Mouse (Mus musculus): ENCODE measurements at regions not wholly inside any gene's neighbourhood (a gene's known extent, or its start where the extent isn't known, plus 50 kb on each side); places are given as distances from the start of the nearest gene placed in this dataset.

- Histone ChIP-seq H3K27ac (ENCODE audit: insufficient read depth, low read depth, low read length) (no peak overlapping the region), H3K4me1 (ENCODE audit: control insufficient read depth, insufficient read depth, low read length) (no peaks in the 10 kb centered on the region), H3K4me3 (ENCODE audit: insufficient read depth, low read length) (no peak overlapping the region)
- no peak for TF ChIP-seq POLR2A (IDR thresholded peaks at IDR 0.05; ENCODE audit: borderline replicate concordance, low read depth, low read length)
- no peak for TF ChIP-seq CTCF (IDR thresholded peaks at IDR 0.05; ENCODE audit: low read depth, low read length)
Measured at GRCm38 (mm10) chr11:112926330-112927025, 144.5 kb downstream of the Sox9 start.

DNA sequence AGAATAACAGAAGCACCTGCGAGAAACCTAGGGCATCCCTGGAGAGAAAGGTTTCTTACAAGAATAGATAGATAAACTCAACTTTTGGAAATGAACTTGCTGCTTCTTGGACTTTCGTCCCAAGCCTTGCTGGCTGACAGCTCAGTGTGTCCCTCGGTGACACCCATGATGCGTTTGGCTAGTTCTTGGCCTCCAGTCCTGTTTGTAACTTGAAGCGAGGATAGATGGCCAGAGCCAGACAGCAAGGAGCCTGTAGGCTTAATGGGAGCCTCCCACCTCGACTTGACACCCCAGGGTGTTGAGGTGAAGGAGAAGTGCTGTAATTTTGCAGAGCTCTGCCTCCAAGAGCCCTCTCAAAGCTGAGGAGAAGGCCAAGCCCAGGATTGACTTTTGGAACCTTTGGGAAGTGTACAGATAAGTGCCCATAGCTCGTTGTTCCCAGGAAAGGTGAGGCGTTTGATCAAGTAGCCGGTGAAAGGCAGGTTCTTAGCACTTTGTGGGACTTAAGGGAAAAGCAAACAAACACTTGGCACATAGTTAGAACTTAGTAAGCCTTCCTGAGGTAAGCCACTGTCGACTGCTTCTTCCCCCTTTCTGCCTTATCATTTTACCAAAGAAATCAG lies 148.3 kb downstream of the Sox9 start:
- TF ChIP-seq POLR2A (IDR thresholded peaks at IDR 0.05; ENCODE audit: borderline replicate concordance, low read depth, low read length) (no peak), CTCF (IDR thresholded peaks at IDR 0.05; ENCODE audit: low read depth, low read length) (no peak)
- Histone ChIP-seq H3K27ac (ENCODE audit: insufficient read depth, low read depth, low read length) (no peak overlapping the region), H3K4me3 (ENCODE audit: insufficient read depth, low read length) (no peak overlapping the region), H3K4me1 (ENCODE audit: control insufficient read depth, insufficient read depth, low read length) (no peaks in the 10 kb centered on the region)

DNA sequence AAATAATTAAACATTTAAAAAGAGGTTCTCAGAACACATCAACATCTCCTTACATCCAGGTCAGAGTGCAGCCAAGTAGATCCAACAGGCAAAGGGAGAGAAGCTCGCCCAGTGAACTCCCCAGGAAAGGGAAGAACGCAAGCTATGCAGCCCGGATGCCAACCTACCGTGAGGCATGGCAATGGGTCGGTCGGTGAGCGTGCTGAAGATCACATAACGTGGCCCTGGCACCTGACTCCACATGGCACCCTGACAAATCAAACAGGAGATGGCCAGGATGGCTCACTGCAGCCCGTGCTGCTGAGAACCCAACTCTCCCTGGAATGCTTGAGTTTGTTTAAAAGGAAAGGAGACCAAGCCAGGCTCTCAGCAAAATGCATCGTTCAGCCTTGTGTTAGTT lies 156.0 kb downstream of the Sox9 start:
- no peak for TF ChIP-seq POLR2A (IDR thresholded peaks at IDR 0.05; ENCODE audit: borderline replicate concordance, low read depth, low read length)
- no peak for TF ChIP-seq CTCF (IDR thresholded peaks at IDR 0.05; ENCODE audit: low read depth, low read length)
- Histone ChIP-seq H3K27ac (ENCODE audit: insufficient read depth, low read depth, low read length) (no peak overlapping the region), H3K4me3 (ENCODE audit: insufficient read depth, low read length) (no peak overlapping the region), H3K4me1 (ENCODE audit: control insufficient read depth, insufficient read depth, low read length) (no peaks in the 10 kb centered on the region)

GRCm38 (mm10) chr11:112951421-112951820 lies 169.4 kb downstream of the Sox9 start:
- H3K27ac ChIP-seq (ENCODE audit: insufficient read depth, low read depth, low read length), result no peak overlapping the region
- H3K4me3 ChIP-seq (ENCODE audit: insufficient read depth, low read length), result no peak overlapping the region
- TF ChIP-seq CTCF (IDR thresholded peaks at IDR 0.05; ENCODE audit: low read depth, low read length) (no peak), POLR2A (IDR thresholded peaks at IDR 0.05; ENCODE audit: borderline replicate concordance, low read depth, low read length) (no peak)
- no peaks in the 10 kb centered on the region for H3K4me1 ChIP-seq (ENCODE audit: control insufficient read depth, insufficient read depth, low read length)

DNA sequence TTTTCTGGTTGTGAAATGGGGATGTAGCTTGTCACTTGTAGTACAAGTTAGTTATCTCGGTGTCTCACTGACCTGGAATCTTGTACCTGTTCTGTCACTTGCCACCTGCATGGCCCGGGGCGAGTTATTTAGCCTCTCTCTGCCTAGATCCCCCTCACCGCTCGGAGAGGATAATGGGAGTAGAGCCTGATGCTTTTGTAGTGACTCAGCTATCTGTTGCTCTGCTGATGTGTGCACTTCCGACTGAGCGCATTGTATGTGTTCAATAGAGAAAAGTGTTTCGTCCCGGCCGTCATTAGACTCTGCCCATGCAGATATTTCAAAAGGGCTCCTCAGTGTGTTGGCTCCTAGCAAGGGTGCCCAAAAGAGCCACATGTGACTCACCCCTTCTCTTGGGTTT lies 170.3 kb downstream of the Sox9 start:
- TF ChIP-seq POLR2A (IDR thresholded peaks at IDR 0.05; ENCODE audit: borderline replicate concordance, low read depth, low read length) (no peak), CTCF (IDR thresholded peaks at IDR 0.05; ENCODE audit: low read depth, low read length) (no peak)
- no peak overlapping the region for H3K4me3 ChIP-seq (ENCODE audit: insufficient read depth, low read length)
- H3K4me1 ChIP-seq (ENCODE audit: control insufficient read depth, insufficient read depth, low read length), result no peaks in the 10 kb centered on the region
- H3K27ac ChIP-seq (ENCODE audit: insufficient read depth, low read depth, low read length), result no peak overlapping the region

DNA sequence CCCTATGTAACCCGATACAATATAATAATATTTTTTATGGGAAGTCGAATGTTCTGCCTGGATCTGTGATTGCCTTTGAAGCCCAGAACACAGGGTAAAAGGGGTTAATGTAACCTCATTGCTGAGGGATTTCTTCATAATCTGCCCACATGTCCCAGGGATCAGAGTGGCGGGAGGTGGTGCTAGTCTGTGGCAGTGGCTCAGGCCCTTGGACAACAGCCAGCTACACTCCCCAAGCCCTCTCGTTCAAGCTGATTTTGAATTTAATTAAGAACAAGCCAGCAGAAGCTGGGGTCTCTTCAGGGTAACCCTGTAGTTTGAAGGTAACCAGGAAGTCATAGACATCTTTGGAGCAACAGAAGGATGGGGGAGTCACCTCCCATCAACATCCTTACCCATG lies 171.5 kb downstream of the Sox9 start:
- TF ChIP-seq POLR2A (IDR thresholded peaks at IDR 0.05; ENCODE audit: borderline replicate concordance, low read depth, low read length) (no peak), CTCF (IDR thresholded peaks at IDR 0.05; ENCODE audit: low read depth, low read length) (no peak)
- Histone ChIP-seq H3K4me3 (ENCODE audit: insufficient read depth, low read length) (no peak overlapping the region), H3K27ac (ENCODE audit: insufficient read depth, low read depth, low read length) (no peak overlapping the region), H3K4me1 (ENCODE audit: control insufficient read depth, insufficient read depth, low read length) (no peaks in the 10 kb centered on the region)

- TF ChIP-seq CTCF (IDR thresholded peaks at IDR 0.05; ENCODE audit: low read depth, low read length), result no peak
- no peak for TF ChIP-seq POLR2A (IDR thresholded peaks at IDR 0.05; ENCODE audit: borderline replicate concordance, low read depth, low read length)
- no peak overlapping the region for H3K27ac ChIP-seq (ENCODE audit: insufficient read depth, low read depth, low read length)
- H3K4me3 ChIP-seq (ENCODE audit: insufficient read depth, low read length), result no peak overlapping the region
- no peaks in the 10 kb centered on the region for H3K4me1 ChIP-seq (ENCODE audit: control insufficient read depth, insufficient read depth, low read length)
Measured at GRCm38 (mm10) chr11:112956748-112957440, 174.9 kb downstream of the Sox9 start.

DNA sequence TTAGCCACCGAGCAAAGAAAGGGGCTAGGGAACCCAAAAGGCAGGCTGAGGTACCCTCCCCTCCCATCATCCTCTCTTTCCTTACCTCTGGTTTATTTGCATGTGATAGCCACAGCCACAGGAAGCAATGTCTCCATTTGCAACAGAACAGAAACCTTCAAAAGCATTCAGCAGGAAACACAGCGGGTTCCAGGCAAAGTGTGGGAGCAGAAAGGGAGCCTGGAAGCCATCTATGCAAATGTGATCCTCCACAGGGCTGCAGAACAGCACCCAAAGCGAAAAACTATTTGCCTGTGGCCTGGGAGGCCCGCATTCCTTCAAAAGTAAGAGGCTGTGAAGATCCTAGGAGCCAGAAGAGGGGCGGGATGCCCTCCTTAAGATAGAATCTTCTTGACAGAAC lies 177.6 kb downstream of the Sox9 start:
- TF ChIP-seq CTCF (IDR thresholded peaks at IDR 0.05; ENCODE audit: low read depth, low read length), result no peak
- TF ChIP-seq POLR2A (IDR thresholded peaks at IDR 0.05; ENCODE audit: borderline replicate concordance, low read depth, low read length), result no peak
- Histone ChIP-seq H3K27ac (ENCODE audit: insufficient read depth, low read depth, low read length) (no peak overlapping the region), H3K4me3 (ENCODE audit: insufficient read depth, low read length) (no peak overlapping the region), H3K4me1 (ENCODE audit: control insufficient read depth, insufficient read depth, low read length) (no peaks in the 10 kb centered on the region)

- no peaks in the 10 kb centered on the region for H3K4me1 ChIP-seq (ENCODE audit: control insufficient read depth, insufficient read depth, low read length)
- H3K27ac ChIP-seq (ENCODE audit: insufficient read depth, low read depth, low read length), result no peak overlapping the region
- no peak overlapping the region for H3K4me3 ChIP-seq (ENCODE audit: insufficient read depth, low read length)
- no peak for TF ChIP-seq POLR2A (IDR thresholded peaks at IDR 0.05; ENCODE audit: borderline replicate concordance, low read depth, low read length)
- TF ChIP-seq CTCF (IDR thresholded peaks at IDR 0.05; ENCODE audit: low read depth, low read length), result no peak
Measured at GRCm38 (mm10) chr11:112973286-112973685, 191.3 kb downstream of the Sox9 start.

- Histone ChIP-seq H3K27ac (ENCODE audit: insufficient read depth, low read depth, low read length) (no peak overlapping the region), H3K4me1 (ENCODE audit: control insufficient read depth, insufficient read depth, low read length) (0 out of 2 replicates have a peak, but pooled peaks cover 3% of the 10 kb centered on the region), H3K4me3 (ENCODE audit: insufficient read depth, low read length) (no peak overlapping the region)
- TF ChIP-seq POLR2A (IDR thresholded peaks at IDR 0.05; ENCODE audit: borderline replicate concordance, low read depth, low read length) (no peak), CTCF (IDR thresholded peaks at IDR 0.05; ENCODE audit: low read depth, low read length) (no peak)
Measured at GRCm38 (mm10) chr11:112974893-112975292, 192.9 kb downstream of the Sox9 start.

Data from bone marrow macrophage, adult 2 months (primary cell).